Mouse (Mus musculus) stomach, postnatal 0 days (tissue): ENCODE results near the gene Adamtsl1.

Source experiments
- CTCF ChIP-seq: IDR thresholded peaks from 2 replicates; pipeline ENCODE4 v1.5.1; 2016; ENCODE audit warnings: antibody characterized with exemption, low read depth, mild to moderate bottlenecking, moderate library complexity
- EP300 ChIP-seq: optimal IDR thresholded peaks from 2 replicates; pipeline ENCODE3; 2016; ENCODE audit warnings: antibody characterized with exemption

GRCm38 (mm10) chr4:85526966-85527566 lies 13.1 kb downstream of the Adamtsl1 start:
- no peak for TF ChIP-seq CTCF
- no peak for TF ChIP-seq EP300
